Mouse (Mus musculus) heart, postnatal 0 days (tissue): Measurements from ENCODE around the gene Lrrc37a.

ENCODE experiments used
- CTCF ChIP-seq: IDR thresholded peaks from 2 replicates; pipeline ENCODE4 v1.5.1; 2016; ENCODE audit warnings: antibody characterized with exemption, control low read depth, low read depth
- EP300 ChIP-seq: IDR thresholded peaks from 2 replicates; pipeline ENCODE4 v1.6.1; 2016; ENCODE audit warnings: antibody characterized with exemption, low read depth

- TF ChIP-seq EP300 = no peak
- no peak for TF ChIP-seq CTCF
These were observed 93.1 kb downstream of the Lrrc37a start for GRCm38 (mm10) chr11:103411301-103411700.
